Mouse (Mus musculus) heart, embryonic 14.5 days (tissue): ENCODE results near the gene Olfr464. TPM values are rescaled to one million over a fixed set of nuclear protein-coding genes. Genes with fewer than 3 reads are reported as not detected.

ENCODE experiments used
- ATAC-seq: fragments of 200-750 bp; cut with Nextera tagmentation; 2 replicates; pipeline ENCODE4 v1.8.0; 2017; ENCODE audit warnings: low read depth, moderate TSS enrichment; ENCODE audit not compliant: insufficient number of reproducible peaks, insufficient read depth, low FRiP score
- H3K27ac ChIP-seq, 2 experiments: fragments of 200-500 bp in 1 of 2; fragments of 300-500 bp in 1 of 2; sonication (generic) in 1 of 2; replicated peaks in 1 of 2; 2 replicates each; pipeline ENCODE4 v1.5.1; 2012 to 2014; ENCODE audit warnings: low read depth in 2 of 2, low read length in 2 of 2, control low read depth in 1 of 2, mild to moderate bottlenecking in 1 of 2, mixed read lengths in 1 of 2; ENCODE audit not compliant: control insufficient read depth in 1 of 2, insufficient read depth in 1 of 2
- H3K27me3 ChIP-seq: fragments of 300-500 bp; sonication (generic); 2 replicates; pipeline ENCODE4 v1.6.1; 2014; ENCODE audit warnings: mild to moderate bottlenecking, low read length, control low read depth; ENCODE audit not compliant: control insufficient read depth, insufficient read depth
- H3K36me3 ChIP-seq: fragments of 300-500 bp; sonication (generic); 2 replicates; pipeline ENCODE4 v1.6.1; 2014; ENCODE audit warnings: mild to moderate bottlenecking, control low read depth, low read length, mixed read lengths; ENCODE audit not compliant: control insufficient read depth, insufficient read depth
- H3K4me1 ChIP-seq, 2 experiments: fragments of 200-500 bp in 1 of 2; fragments of 300-500 bp in 1 of 2; sonication (generic) in 1 of 2; 2 replicates each; pipeline ENCODE4 v1.6.1; 2012 to 2014; ENCODE audit warnings: low read length in 2 of 2, control low read depth in 1 of 2, mixed read lengths in 1 of 2; ENCODE audit not compliant: control insufficient read depth in 2 of 2, insufficient read depth in 2 of 2
- H3K4me2 ChIP-seq: fragments of 300-500 bp; sonication (generic); 2 replicates; pipeline ENCODE4 v1.6.1; 2014; ENCODE audit warnings: mild to moderate bottlenecking, low read length
- H3K4me3 ChIP-seq, 2 experiments: fragments of 200-500 bp in 1 of 2; fragments of 300-500 bp in 1 of 2; sonication (generic) in 1 of 2; 2 replicates each; pipeline ENCODE4 v1.5.1; 2012 to 2014; ENCODE audit warnings: low read length in 2 of 2, mild to moderate bottlenecking in 2 of 2, control low read depth in 1 of 2, low read depth in 1 of 2, moderate library complexity in 1 of 2; ENCODE audit not compliant: control insufficient read depth in 1 of 2, insufficient read depth in 1 of 2
- H3K9ac ChIP-seq: fragments of 300-500 bp; sonication (generic); 2 replicates; pipeline ENCODE4 v1.6.1; 2014; ENCODE audit warnings: mild to moderate bottlenecking, low read length
- H3K9me3 ChIP-seq: fragments of 300-500 bp; sonication (generic); 2 replicates; pipeline ENCODE4 v1.6.1; 2016; ENCODE audit warnings: low read length, control low read depth; ENCODE audit not compliant: control insufficient read depth
- WGBS: fragments of 180-500 bp; shearing (Covaris S2); extraction: QIAGEN DNeasy Blood & Tissue Kit; methylation state at CpG from one replicate; pipeline ENCODE4 v1.1.7; 2014; 5-methylcytosine and 5-hydroxymethylcytosine counted together
- polyA plus RNA-seq: library from polyadenylated mRNA; unstranded; fragments of >200 nt; fragmentation: Nextera tagmentation; extraction: Ambion mirVana; gene quantifications from 2 replicates; pipeline ENCODE4 v1.2.1, GENCODE M21; 2014

Olfr464 gene
- not detected in 2 replicates for polyA plus RNA-seq

GRCm38 (mm10) chr11:87920966-87921365 is at the start of gene Olfr464:
Olfr464 (minus strand) TSS chr11:87920967.
- WGBS: 19% methylated on average over 5 of the region's 5 CpGs
- no peak within 1 kb of the TSS for H3K4me3 ChIP-seq
- H3K4me2 ChIP-seq: no peak within 1 kb of the TSS
- H3K27me3 ChIP-seq: no peaks in the 10 kb centered on the region
- no peaks in the 10 kb centered on the region for H3K4me1 ChIP-seq
- 0 out of 2 replicates have a peak, but pooled peaks cover 2% of the 10 kb centered on the region for H3K9me3 ChIP-seq
- no peak for ATAC-seq
- H3K9ac ChIP-seq: no peak within 1 kb of the TSS
- H3K27ac ChIP-seq: no peak within 1 kb of the TSS
- no peaks in the 10 kb centered on the region for H3K36me3 ChIP-seq

- H3K4me3 ChIP-seq: no peak overlapping the region
- no peaks in the 10 kb centered on the region for H3K36me3 ChIP-seq
- H3K4me2 ChIP-seq: no peak overlapping the region
- H3K9ac ChIP-seq: no peak overlapping the region
- no peak for ATAC-seq
- no peaks in the 10 kb centered on the region for H3K27me3 ChIP-seq
- WGBS: 13% methylated on average over 19 of the region's 20 CpGs
- H3K4me1 ChIP-seq: peaks cover 0 to 2% of the 10 kb centered on the region in 2 experiments; a peak in 2 of 4 replicates
- no peaks in the 10 kb centered on the region for H3K9me3 ChIP-seq
- no peak overlapping the region for H3K27ac ChIP-seq
Measured at GRCm38 (mm10) chr11:87968356-87969122, 47.8 kb upstream of the Olfr464 start.

DNA sequence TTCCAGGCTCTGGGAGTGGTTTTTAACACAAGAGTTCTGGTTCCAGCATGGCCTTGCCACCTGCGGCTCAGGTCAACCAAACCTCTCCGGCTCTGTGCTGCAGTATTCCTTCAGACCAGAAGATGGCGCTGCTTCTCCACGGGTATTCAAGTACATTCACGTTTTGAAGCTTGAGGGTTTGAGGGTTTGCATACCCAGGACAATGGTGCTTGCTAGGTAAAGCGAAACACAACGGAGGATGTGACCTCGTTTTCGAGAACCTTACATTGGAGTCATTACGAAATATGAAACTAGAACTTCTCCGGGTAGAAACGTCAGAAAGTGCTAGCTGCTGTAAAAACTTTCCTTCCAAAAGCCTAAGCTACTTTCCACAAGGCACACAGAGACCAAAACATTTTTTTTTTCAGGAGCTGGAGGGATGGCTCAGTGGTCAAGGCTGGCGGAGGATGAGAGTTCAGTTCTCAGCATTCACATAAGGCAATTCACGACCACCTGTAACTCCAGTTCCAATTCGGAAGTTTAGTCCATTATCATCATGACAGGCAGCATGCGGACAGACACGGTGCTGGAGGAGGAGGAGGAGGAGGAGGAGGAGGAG is 47.0 kb upstream of the Olfr464 start:
- no peaks in the 10 kb centered on the region for H3K9me3 ChIP-seq
- 2% methylated on average over 15 of the region's 17 CpGs for WGBS
- peaks cover 0 to 2% of the 10 kb centered on the region in 2 experiments; a peak in 2 of 4 replicates for H3K4me1 ChIP-seq
- H3K27ac ChIP-seq: no peak overlapping the region
- H3K27me3 ChIP-seq: no peaks in the 10 kb centered on the region
- H3K4me3 ChIP-seq: peak overlapping the region; percentile 25 to 32
- ATAC-seq: no peak
- H3K4me2 ChIP-seq: peak overlapping the region; percentile 74
- peak overlapping the region; percentile 48; the same call in 1 of the 2 replicates for H3K9ac ChIP-seq
- no peaks in the 10 kb centered on the region for H3K36me3 ChIP-seq

DNA sequence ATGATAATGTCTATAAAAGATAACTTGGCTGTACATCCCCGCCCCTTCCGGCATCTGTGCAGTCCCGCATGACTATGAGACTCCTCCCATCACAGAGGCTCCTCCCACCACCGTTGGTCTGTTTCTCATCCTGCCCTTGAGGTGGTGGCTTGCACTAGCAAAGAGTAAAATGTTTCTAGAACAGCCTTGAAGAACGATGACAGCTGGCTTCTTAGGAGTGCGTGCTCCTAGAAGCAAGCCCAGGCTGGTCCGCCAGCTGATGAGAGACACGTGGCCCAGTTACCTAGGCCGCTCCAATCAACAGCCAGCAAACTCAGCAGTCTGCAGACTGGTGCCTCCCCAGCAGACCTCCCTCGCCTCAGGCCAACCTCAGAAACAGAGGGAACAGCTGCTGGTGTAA is 45.4 kb upstream of the Olfr464 start:
- WGBS: 23% methylated on average over 10 of the region's 10 CpGs

GRCm38 (mm10) chr11:87965293-87965692 is 44.5 kb upstream of the Olfr464 start:
- no peak for ATAC-seq
- H3K27ac ChIP-seq: no peak overlapping the region
- H3K4me1 ChIP-seq: peaks cover 0 to 2% of the 10 kb centered on the region in 2 experiments; a peak in 2 of 4 replicates
- 48% methylated on average over 3 of the region's 3 CpGs for WGBS
- no peaks in the 10 kb centered on the region for H3K36me3 ChIP-seq
- H3K4me2 ChIP-seq: no peak overlapping the region
- H3K27me3 ChIP-seq: no peaks in the 10 kb centered on the region
- no peaks in the 10 kb centered on the region for H3K9me3 ChIP-seq
- no peak overlapping the region for H3K4me3 ChIP-seq
- H3K9ac ChIP-seq: no peak overlapping the region

More for the DNA sequence above, 45.4 kb upstream of the Olfr464 start:
- Histone ChIP-seq H3K27ac (no peak overlapping the region), H3K4me1 (peaks cover 0 to 2% of the 10 kb centered on the region in 2 experiments; a peak in 2 of 4 replicates), H3K36me3 (no peaks in the 10 kb centered on the region), H3K9me3 (no peaks in the 10 kb centered on the region), H3K4me3 (no peak overlapping the region), H3K27me3 (no peaks in the 10 kb centered on the region), H3K9ac (no peak overlapping the region), H3K4me2 (no peak overlapping the region)
- ATAC-seq: no peak

GRCm38 (mm10) chr11:87957066-87957465 is 36.3 kb upstream of the Olfr464 start:
- Histone ChIP-seq H3K9ac (no peak overlapping the region), H3K36me3 (no peaks in the 10 kb centered on the region), H3K27ac (no peak overlapping the region), H3K4me2 (no peak overlapping the region), H3K9me3 (no peaks in the 10 kb centered on the region), H3K4me3 (no peak overlapping the region), H3K27me3 (no peaks in the 10 kb centered on the region), H3K4me1 (no peaks in the 10 kb centered on the region)
- 27% methylated on average over 7 of the region's 7 CpGs for whole genome bisulfite sequencing
- ATAC-seq: no peak

DNA sequence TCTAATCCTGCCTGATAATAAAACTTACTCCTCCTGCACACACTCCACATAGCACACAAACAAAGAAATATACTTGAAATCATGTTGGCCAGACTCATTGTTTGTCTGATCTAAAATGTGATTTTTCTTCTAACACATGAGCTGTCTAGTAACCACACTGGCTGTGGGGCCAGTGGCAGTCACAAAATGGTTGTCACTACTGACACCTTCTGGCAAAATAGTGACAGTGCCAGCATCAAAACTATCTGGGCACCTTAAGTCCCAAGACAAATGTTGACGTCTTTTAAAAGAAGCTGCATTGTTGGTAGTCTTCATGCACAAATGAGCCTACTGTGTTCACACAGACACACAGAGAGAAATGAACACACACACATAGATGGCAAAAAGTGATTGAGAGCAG is 34.4 kb upstream of the Olfr464 start:
- no peak for ATAC-seq
- H3K4me1 ChIP-seq: no peaks in the 10 kb centered on the region
- WGBS: 4% methylated on average over 1 of the region's 1 CpGs

More for the DNA sequence above, 34.4 kb upstream of the Olfr464 start:
- no peaks in the 10 kb centered on the region for H3K9me3 ChIP-seq
- no peaks in the 10 kb centered on the region for H3K36me3 ChIP-seq
- H3K4me3 ChIP-seq: no peak overlapping the region
- H3K27ac ChIP-seq: no peak overlapping the region
- H3K9ac ChIP-seq: no peak overlapping the region
- no peak overlapping the region for H3K4me2 ChIP-seq
- no peaks in the 10 kb centered on the region for H3K27me3 ChIP-seq
